Mouse (Mus musculus) thymus, adult 2 months (tissue): ENCODE results near the gene Rad51b.

Source experiments
- CTCF ChIP-seq: fragments of 200-500 bp; IDR thresholded peaks from 2 replicates; pipeline ENCODE4 v1.5.1; 2012; ENCODE audit warnings: mild to moderate bottlenecking, control low read depth, low read length, moderate library complexity, borderline replicate concordance; ENCODE audit not compliant: control insufficient read depth, poor library complexity, insufficient read depth; ENCODE audit errors: extremely low read depth
- POLR2A ChIP-seq: fragments of 200-500 bp; IDR thresholded peaks from 2 replicates; pipeline ENCODE4 v1.6.1; 2012; ENCODE audit warnings: mild to moderate bottlenecking, low read length, control low read depth, moderate library complexity; ENCODE audit not compliant: control insufficient read depth, poor library complexity, insufficient read depth; ENCODE audit errors: extremely low read depth

GRCm38 (mm10) chr12:79762087-79762486, 465.0 kb downstream of the Rad51b start:
- no peak for TF ChIP-seq POLR2A
- no peak for TF ChIP-seq CTCF
